Mouse (Mus musculus) embryonic facial prominence, embryonic 12.5 days (tissue): ENCODE results near the gene Stfa2l1. TPM values are rescaled to one million over a fixed set of nuclear protein-coding genes. Genes with fewer than 3 reads are reported as not detected.

Source experiments
- ATAC-seq: fragments of 200-750 bp; cut with Nextera tagmentation; 2 replicates; pipeline ENCODE4 v1.8.0; 2017; ENCODE audit not compliant: insufficient number of reproducible peaks, insufficient read depth, low FRiP score, low TSS enrichment
- H3K27ac ChIP-seq: fragments of 300-500 bp; sonication (generic); 2 replicates; pipeline ENCODE4 v1.5.1; 2016; ENCODE audit warnings: mild to moderate bottlenecking
- H3K27me3 ChIP-seq: fragments of 300-500 bp; sonication (generic); 2 replicates; pipeline ENCODE4 v1.6.1; 2016; ENCODE audit warnings: mild to moderate bottlenecking, moderate library complexity
- H3K36me3 ChIP-seq: fragments of 300-500 bp; sonication (generic); 2 replicates; pipeline ENCODE4 v1.6.1; 2016; ENCODE audit warnings: mild to moderate bottlenecking
- H3K4me1 ChIP-seq: fragments of 300-500 bp; sonication (generic); 2 replicates; pipeline ENCODE4 v1.6.1; 2016
- H3K4me2 ChIP-seq: fragments of 300-500 bp; sonication (generic); replicated peaks from 2 replicates; pipeline ENCODE4 v1.6.1; 2016; ENCODE audit warnings: mild to moderate bottlenecking, moderate library complexity
- H3K4me3 ChIP-seq: fragments of 300-500 bp; sonication (generic); 2 replicates; pipeline ENCODE4 v1.5.1; 2016; ENCODE audit warnings: mild to moderate bottlenecking
- H3K9ac ChIP-seq: fragments of 300-500 bp; sonication (generic); 2 replicates; pipeline ENCODE4 v1.6.1; 2016; ENCODE audit warnings: mild to moderate bottlenecking, moderate library complexity
- H3K9me3 ChIP-seq: fragments of 300-500 bp; sonication (generic); 2 replicates; pipeline ENCODE4 v1.6.1; 2016; ENCODE audit warnings: mild to moderate bottlenecking, moderate library complexity
- WGBS: fragments of 180-500 bp; shearing (Covaris S2); methylation state at CpG from one replicate; pipeline ENCODE4 v1.1.7; 2016; 5-methylcytosine and 5-hydroxymethylcytosine counted together
- polyA plus RNA-seq: library from polyadenylated mRNA; unstranded; fragments of >200 nt; fragmentation: Nextera tagmentation; extraction: Ambion mirVana; gene quantifications from 2 replicates; pipeline ENCODE4 v1.2.1, GENCODE M21; 2016

The Stfa2l1 gene
- polyA plus RNA-seq, 1 experiment from 2014 or later: not detected

GRCm38 (mm10) chr16:36209967-36210453 lies 53.4 kb downstream of the Stfa2l1 start, which contains the start of gene Gm5416:
TSS of gene Gm5416 (plus strand) at chr16:36210403.
- no peak within 1 kb of the TSS for H3K4me2 ChIP-seq
- 82% methylated on average over 2 of the region's 2 CpGs for WGBS
- ATAC-seq: no peak
- H3K27me3 ChIP-seq: no peaks in the 10 kb centered on the region
- H3K36me3 ChIP-seq: no peaks in the 10 kb centered on the region
- no peak within 1 kb of the TSS for H3K27ac ChIP-seq
- H3K9me3 ChIP-seq: no peaks in the 10 kb centered on the region
- no peak within 1 kb of the TSS for H3K9ac ChIP-seq
- no peaks in the 10 kb centered on the region for H3K4me1 ChIP-seq
- H3K4me3 ChIP-seq: no peak within 1 kb of the TSS

Other genes starting within 250 kb of the Stfa2l1 start
- gene Parp9, start 218.3 kb upstream of the Stfa2l1 start, polyA plus RNA-seq: 3.2 and 4.1 TPM in 2 replicates
- gene Dtx3l, start 217.7 kb upstream of the Stfa2l1 start, polyA plus RNA-seq: 2.2 and 3.0 TPM in 2 replicates
- gene Kpna1, start 178.1 kb upstream of the Stfa2l1 start, polyA plus RNA-seq: 53.6 and 55.5 TPM in 2 replicates
- 14.1 and 14.2 TPM in 2 replicates for gene Wdr5b, start 115.6 kb upstream of the Stfa2l1 start, polyA plus RNA-seq
- gene Fam162a, start 85.2 kb upstream of the Stfa2l1 start, polyA plus RNA-seq: 311 and 320 TPM in 2 replicates
- gene Ccdc58, start 85.1 kb upstream of the Stfa2l1 start, polyA plus RNA-seq: 86.1 and 88.3 TPM in 2 replicates
- gene Csta1, start 25.6 kb upstream of the Stfa2l1 start, polyA plus RNA-seq: 0.10 TPM in 1 of 2 replicates, not detected in the other
- 2.9 TPM in 1 of 2 replicates, not detected in the other for gene Gm5483, start 27.4 kb downstream of the Stfa2l1 start, polyA plus RNA-seq
- not detected in 2 replicates for gene Gm5416, start 53.6 kb downstream of the Stfa2l1 start, polyA plus RNA-seq
- 0.99 TPM in 1 of 2 replicates, not detected in the other for gene 2010005H15Rik, start 64.7 kb downstream of the Stfa2l1 start, polyA plus RNA-seq
- 5.2 and 5.5 TPM in 2 replicates for gene Stfa1, start 120.1 kb downstream of the Stfa2l1 start, polyA plus RNA-seq
- gene BC117090, start 177.5 kb downstream of the Stfa2l1 start, polyA plus RNA-seq: not detected in 2 replicates
- gene BC100530, start 210.9 kb downstream of the Stfa2l1 start, polyA plus RNA-seq: 4.3 and 6.6 TPM in 2 replicates